ENCODE assay signal across 28 mouse cellular contexts in the genomic region with DNA sequence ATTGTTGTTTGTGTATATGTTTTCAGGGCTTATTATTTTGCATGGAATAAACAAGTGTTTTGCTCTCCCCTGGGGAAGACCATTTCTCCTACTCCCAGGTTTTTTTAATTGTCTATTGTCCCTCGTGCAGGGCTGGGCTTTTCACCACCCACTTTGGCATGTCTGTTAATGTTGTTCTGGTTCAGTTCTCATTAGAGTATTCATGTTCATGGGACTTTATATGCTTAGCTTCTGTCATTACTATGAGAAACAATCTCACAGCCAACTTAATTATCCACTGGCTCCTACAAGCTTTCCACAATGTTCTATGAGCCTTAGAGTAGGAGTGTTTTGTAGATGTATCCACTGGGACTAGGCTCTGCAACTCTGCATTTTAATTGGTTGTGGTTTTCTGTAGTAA.
"Had no signal": no experiment of that assay in that cellular context is flagged by ENCODE, and none has a peak within 500 bp of the region (broad histone marks: within the 10 kb centered on the region; RNA-seq: fewer than 3 reads in every experiment).

No protein-coding gene starts in this region.

- H3K4me3 ChIP-seq: gastrocnemius, adult 2 months; heart, embryonic 10.5 days; heart, embryonic 12.5 days; hindbrain, embryonic 10.5 days; hindbrain, embryonic 12.5 days; intestine, embryonic 15.5 days; kidney, embryonic 15.5 days; limb, embryonic 13.5 days; limb, embryonic 15.5 days; liver, embryonic 12.5 days had no signal

- H3K9ac ChIP-seq: heart, embryonic 12.5 days; hindbrain, embryonic 12.5 days; hindbrain, embryonic 14.5 days; intestine, embryonic 15.5 days; kidney, embryonic 15.5 days; limb, embryonic 13.5 days; limb, embryonic 15.5 days; liver, embryonic 12.5 days; liver, embryonic 14.5 days had no signal

- H3K9me3 ChIP-seq: heart, embryonic 10.5 days; heart, embryonic 12.5 days; hindbrain, embryonic 10.5 days; hindbrain, embryonic 12.5 days; intestine, embryonic 15.5 days; kidney, embryonic 15.5 days; limb, embryonic 13.5 days; limb, embryonic 15.5 days; liver, embryonic 12.5 days had no signal

- H3K4me2 ChIP-seq: heart, embryonic 12.5 days; hindbrain, embryonic 12.5 days; hindbrain, embryonic 14.5 days; intestine, embryonic 15.5 days; kidney, embryonic 15.5 days; limb, embryonic 13.5 days; limb, embryonic 15.5 days; liver, embryonic 12.5 days had no signal

- H3K36me3 ChIP-seq: heart, embryonic 10.5 days; heart, embryonic 12.5 days; hindbrain, embryonic 10.5 days; hindbrain, embryonic 12.5 days; intestine, embryonic 15.5 days; kidney, embryonic 15.5 days; limb, embryonic 13.5 days; limb, embryonic 15.5 days; liver, embryonic 12.5 days had no signal

- H3K4me1 ChIP-seq: heart, embryonic 10.5 days; heart, embryonic 12.5 days; hindbrain, embryonic 12.5 days; intestine, embryonic 15.5 days; kidney, embryonic 15.5 days; limb, embryonic 13.5 days; limb, embryonic 15.5 days; liver, embryonic 12.5 days had no signal

- ATAC-seq: hindbrain, embryonic 16.5 days; inflammation-experienced regulatory T-cells, adult 6 months; intestine, embryonic 15.5 days; intestine, postnatal 0 days; liver, embryonic 12.5 days had no signal

- H3K27me3 ChIP-seq: heart, embryonic 12.5 days; hindbrain, embryonic 12.5 days; intestine, embryonic 15.5 days; kidney, embryonic 15.5 days; limb, embryonic 13.5 days; limb, embryonic 15.5 days; liver, embryonic 12.5 days had no signal

- DNase-seq: gastrocnemius, adult 2 months; gastrocnemius, postnatal 10 days; gastrocnemius, postnatal 25 days; heart, adult 18-20 months; heart, postnatal 10 days; heart, postnatal 4 days; kidney, adult 18-20 months; kidney, adult 8-10 months; kidney, postnatal 14 days; kidney, postnatal 36 days; layer of hippocampus, adult 9-11 months; layer of hippocampus, postnatal 36 days; left cerebral cortex, postnatal 4 days had no signal

- H3K27ac ChIP-seq: gastrocnemius, adult 2 months; heart, embryonic 10.5 days; hindbrain, embryonic 10.5 days; hindbrain, embryonic 12.5 days; hindbrain, embryonic 14.5 days; intestine, embryonic 15.5 days; kidney, embryonic 15.5 days; kidney, postnatal 0 days; limb, embryonic 13.5 days; limb, embryonic 15.5 days; liver, embryonic 12.5 days; liver, embryonic 14.5 days had no signal
